Mouse (Mus musculus) liver, embryonic 11.5 days (tissue): ENCODE results near the gene Kcnh8. TPM values are rescaled to one million over a fixed set of nuclear protein-coding genes. Genes with fewer than 3 reads are reported as not detected.

Experiments used
- ATAC-seq: fragments of 200-750 bp; cut with Nextera tagmentation; replicated peaks from 2 replicates; pipeline ENCODE4 v1.8.0; 2017; ENCODE audit warnings: moderate number of reproducible peaks, mild to moderate bottlenecking, moderate TSS enrichment, moderate library complexity; ENCODE audit not compliant: low FRiP score
- DNase-seq: peaks from one replicate; pipeline ENCODE4 v3.0.0-alpha.2; 2017; ENCODE audit warnings: low spot score
- H3K27ac ChIP-seq: fragments of 300-500 bp; sonication (generic); 2 replicates; pipeline ENCODE4 v1.5.1; 2014; ENCODE audit warnings: mild to moderate bottlenecking, low read depth, low read length, control low read depth
- H3K27me3 ChIP-seq: fragments of 300-500 bp; sonication (generic); replicated peaks from 2 replicates; pipeline ENCODE4 v1.6.1; 2014; ENCODE audit warnings: low read length, mixed read lengths; ENCODE audit not compliant: control insufficient read depth, insufficient read depth
- H3K36me3 ChIP-seq: fragments of 300-500 bp; sonication (generic); 2 replicates; pipeline ENCODE4 v1.6.1; 2014; ENCODE audit warnings: mild to moderate bottlenecking, low read length, moderate library complexity, mixed read lengths; ENCODE audit not compliant: control insufficient read depth, insufficient read depth
- H3K4me1 ChIP-seq: fragments of 300-500 bp; sonication (generic); replicated peaks from 2 replicates; pipeline ENCODE4 v1.6.1; 2014; ENCODE audit warnings: low read length, mixed read lengths; ENCODE audit not compliant: control insufficient read depth, insufficient read depth
- H3K4me2 ChIP-seq: fragments of 300-500 bp; sonication (generic); 2 replicates; pipeline ENCODE4 v1.6.1; 2014; ENCODE audit warnings: mild to moderate bottlenecking, control low read depth, moderate library complexity
- H3K4me3 ChIP-seq: fragments of 300-500 bp; sonication (generic); 2 replicates; pipeline ENCODE4 v1.5.1; 2014; ENCODE audit warnings: low read depth, low read length, control low read depth
- H3K9ac ChIP-seq: fragments of 300-500 bp; sonication (generic); 2 replicates; pipeline ENCODE4 v1.6.1; 2014; ENCODE audit warnings: low read depth, low read length, control low read depth
- H3K9me3 ChIP-seq: fragments of 300-500 bp; sonication (generic); 2 replicates; pipeline ENCODE4 v1.6.1; 2016; ENCODE audit warnings: low read length, inconsistent platforms, mixed read lengths; ENCODE audit not compliant: control insufficient read depth
- WGBS: fragments of 180-500 bp; shearing (Covaris S2); extraction: QIAGEN DNeasy Blood & Tissue Kit; methylation state at CpG from one replicate; pipeline ENCODE4 v1.1.7; 2014; 5-methylcytosine and 5-hydroxymethylcytosine counted together
- polyA plus RNA-seq: library from polyadenylated mRNA; unstranded; fragments of >200 nt; fragmentation: Nextera tagmentation; extraction: Ambion mirVana; gene quantifications from 2 replicates; pipeline ENCODE4 v1.2.1, GENCODE M21; 2014

Gene Kcnh8
- polyA plus RNA-seq = 0.04 TPM in 1 of 2 replicates, not detected in the other

DNA sequence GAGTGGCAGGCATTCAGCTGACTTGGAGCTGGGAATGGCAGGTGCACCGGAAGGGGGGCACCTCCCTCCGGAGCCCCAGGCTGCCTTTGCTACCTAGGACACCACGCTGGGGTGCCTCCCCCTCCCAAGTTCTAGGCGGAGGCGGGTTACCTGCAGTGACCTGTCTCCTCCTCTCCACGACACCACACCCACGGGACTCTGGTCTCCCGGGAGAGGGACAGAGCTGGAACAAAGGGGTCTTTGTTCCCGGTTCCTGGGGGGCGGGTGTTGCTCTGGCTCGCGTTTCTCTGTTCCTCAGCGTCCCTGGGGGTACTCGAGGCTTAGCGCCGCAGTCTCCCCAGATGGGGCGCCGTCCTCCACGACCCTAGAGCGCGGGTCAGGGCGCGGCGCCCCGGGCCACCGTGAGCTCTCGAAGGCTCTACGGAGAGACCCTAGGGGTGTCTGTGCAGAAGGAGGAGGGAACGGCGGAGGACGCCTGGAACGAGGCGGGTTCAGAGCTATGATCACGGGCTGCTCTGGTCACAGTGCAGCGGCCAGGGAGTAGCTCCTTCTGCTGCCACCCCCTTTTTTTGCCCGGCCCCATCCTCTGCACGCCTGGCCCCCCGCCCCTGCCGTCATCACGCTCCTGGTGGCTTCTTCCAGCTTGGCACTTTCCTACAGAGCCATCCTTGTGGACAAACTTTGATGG lies at the start of gene Kcnh8:
Gene Kcnh8 (plus strand): TSS at position 617 of the 688 bp plus-strand sequence.
- ATAC-seq (0 out of 2 replicates have a peak, but pooled peaks have one; percentile 41), DNase-seq (peak; percentile 29)
- Histone ChIP-seq H3K4me3 (peak within 1 kb of the TSS; percentile 43), H3K4me1 (no peaks in the 10 kb centered on the region), H3K36me3 (no peaks in the 10 kb centered on the region), H3K4me2 (peak within 1 kb of the TSS; percentile 71), H3K27me3 (peaks cover 38% of the 10 kb centered on the region), H3K9ac (no peak within 1 kb of the TSS), H3K9me3 (no peaks in the 10 kb centered on the region), H3K27ac (no peak within 1 kb of the TSS)
- WGBS = 3% methylated on average over 40 of the region's 40 CpGs

DNA sequence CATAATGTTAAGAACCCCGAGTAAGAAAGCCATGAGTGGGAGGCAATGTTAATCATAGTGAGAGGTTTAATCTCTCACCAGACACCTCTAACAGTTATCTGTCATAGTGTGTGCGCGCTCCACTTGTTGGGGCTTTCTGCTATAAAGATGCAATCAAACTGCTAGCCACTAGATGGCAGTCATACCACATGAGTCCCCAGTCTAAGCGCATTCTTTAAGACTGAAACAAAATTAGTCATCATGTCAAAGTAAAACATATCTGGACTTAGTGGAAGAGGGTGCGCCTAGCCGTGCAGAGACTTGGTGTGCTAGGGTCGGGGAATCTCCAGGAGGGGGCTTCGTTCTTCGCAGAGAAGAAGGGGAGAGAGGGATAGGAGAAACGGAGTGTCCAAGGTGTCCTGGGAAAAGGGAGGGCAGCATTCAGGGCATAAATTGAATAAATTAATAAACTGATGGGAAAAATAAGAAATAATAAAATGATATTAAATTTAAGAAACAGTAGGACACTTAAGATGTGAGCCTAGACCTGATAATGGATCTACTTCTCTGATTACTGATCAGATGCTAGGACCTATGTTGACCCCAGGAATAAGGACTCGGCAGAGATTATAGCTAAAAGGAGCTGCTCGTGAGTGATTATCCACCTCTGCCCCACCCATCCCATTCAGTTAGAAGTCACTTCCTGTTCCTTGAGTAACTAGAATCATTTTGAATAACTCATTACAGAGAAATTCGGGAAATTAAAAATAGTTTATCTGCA lies 42.4 kb upstream of the Kcnh8 start:
- no peaks in the 10 kb centered on the region for H3K4me1 ChIP-seq
- H3K27me3 ChIP-seq = no peaks in the 10 kb centered on the region
- ATAC-seq (peak; percentile 47; the same call in 1 of the 2 replicates), DNase-seq (peak; percentile 34)
- 30% methylated on average over 13 of the region's 13 CpGs for WGBS
- H3K27ac ChIP-seq = no peak overlapping the region
- H3K4me2 ChIP-seq = no peak overlapping the region
- H3K4me3 ChIP-seq = no peak overlapping the region
- no peaks in the 10 kb centered on the region for H3K9me3 ChIP-seq
- no peak overlapping the region for H3K9ac ChIP-seq
- no peaks in the 10 kb centered on the region for H3K36me3 ChIP-seq

DNA sequence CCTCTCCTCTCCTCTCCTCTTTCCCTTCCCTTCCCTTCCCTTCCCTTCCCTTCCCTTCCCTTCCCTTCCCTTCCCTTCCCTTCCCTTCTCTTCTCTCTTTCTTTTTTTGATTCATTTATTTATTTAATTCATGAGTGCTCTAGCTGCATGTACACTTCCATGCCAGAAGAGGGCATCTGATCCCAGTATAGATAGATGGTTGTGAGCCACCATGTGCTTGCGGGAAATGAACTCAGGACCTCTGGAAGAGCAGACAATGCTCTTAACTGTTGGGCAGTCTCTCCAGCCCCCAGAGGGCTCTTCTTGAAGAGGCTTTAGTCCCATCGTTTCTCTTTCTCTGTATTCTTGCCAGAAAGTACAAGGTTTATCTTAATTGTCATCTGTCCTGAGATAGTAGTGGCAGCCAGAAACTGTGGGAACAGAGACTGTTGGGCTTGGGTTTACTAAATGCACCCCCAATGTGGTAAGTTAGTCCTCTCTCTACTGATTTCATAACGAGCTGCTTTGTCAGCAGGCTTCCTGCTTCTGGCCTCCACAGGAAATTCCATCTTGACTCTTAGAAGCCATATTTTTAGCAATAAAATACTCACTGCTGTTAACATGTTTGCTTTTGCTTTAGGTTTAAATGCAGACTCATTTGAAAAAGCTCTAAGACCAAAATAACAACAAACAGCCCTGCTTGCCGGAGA lies 36.9 kb upstream of the Kcnh8 start:
- Histone ChIP-seq H3K9me3 (no peaks in the 10 kb centered on the region), H3K4me2 (no peak overlapping the region), H3K9ac (no peak overlapping the region), H3K4me1 (no peaks in the 10 kb centered on the region), H3K27me3 (no peaks in the 10 kb centered on the region), H3K36me3 (no peaks in the 10 kb centered on the region), H3K4me3 (no peak overlapping the region), H3K27ac (no peak overlapping the region)
- DNase-seq (no peak), ATAC-seq (no peak)
- WGBS = 41% methylated on average over 4 of the region's 4 CpGs

DNA sequence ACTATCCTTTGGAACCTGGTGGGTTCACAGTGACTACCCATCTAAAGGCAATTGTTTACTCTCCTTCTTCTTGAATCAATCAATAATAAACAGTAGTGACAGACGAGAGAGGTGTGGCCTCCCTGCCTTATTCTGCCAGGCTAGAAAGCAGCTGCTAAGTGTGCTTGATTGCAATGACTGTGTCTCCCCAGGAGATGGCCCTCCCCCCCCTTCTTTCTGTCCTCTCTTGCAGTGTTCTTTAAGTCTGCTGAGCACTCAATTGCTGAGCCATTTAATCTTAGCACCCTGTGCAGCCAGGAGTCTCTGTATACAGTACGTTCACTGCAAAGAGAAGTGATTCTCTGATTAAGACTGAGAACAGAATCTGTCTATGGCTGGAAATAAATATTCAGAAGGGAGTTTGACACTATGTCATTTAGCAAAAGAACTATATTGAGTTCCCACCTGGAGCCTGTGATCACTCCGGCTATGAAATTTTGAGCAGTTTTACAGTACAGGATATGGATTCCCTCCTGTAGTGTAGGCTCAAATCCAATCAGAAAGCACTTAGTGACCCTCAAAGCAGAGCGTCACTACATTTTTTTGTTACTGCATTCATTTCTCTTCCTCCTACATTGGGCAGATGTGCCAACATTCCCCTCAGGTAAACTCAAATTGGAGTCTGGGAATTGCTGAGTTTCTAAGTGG lies 32.8 kb upstream of the Kcnh8 start:
- Histone ChIP-seq H3K9me3 (no peaks in the 10 kb centered on the region), H3K27ac (no peak overlapping the region), H3K9ac (no peak overlapping the region), H3K4me3 (no peak overlapping the region), H3K27me3 (no peaks in the 10 kb centered on the region), H3K4me2 (no peak overlapping the region), H3K4me1 (no peaks in the 10 kb centered on the region), H3K36me3 (no peaks in the 10 kb centered on the region)
- no peak for ATAC-seq
- 79% methylated on average over 4 of the region's 4 CpGs for WGBS
- no peak for DNase-seq

DNA sequence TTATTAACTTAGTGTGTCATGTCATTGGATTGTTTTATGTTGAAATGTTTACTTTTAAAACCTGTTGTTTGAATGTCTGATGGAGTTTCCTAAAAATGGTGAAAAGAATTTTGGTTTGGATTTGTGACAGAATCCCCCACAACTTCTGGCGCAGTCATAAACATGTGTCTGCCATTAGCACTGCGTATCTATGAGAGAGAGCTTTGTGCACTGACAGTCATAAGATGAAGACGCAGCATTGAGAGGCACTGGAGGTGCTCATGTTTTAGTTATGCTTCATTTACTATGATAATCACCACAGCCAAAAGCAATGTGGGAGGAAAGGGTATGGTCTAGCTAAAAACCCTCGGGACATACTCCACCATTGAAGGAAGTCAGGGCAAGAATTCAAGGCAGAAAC lies 30.3 kb upstream of the Kcnh8 start:
- 78% methylated on average over 4 of the region's 4 CpGs for WGBS
- Histone ChIP-seq H3K27ac (no peak overlapping the region), H3K36me3 (no peaks in the 10 kb centered on the region), H3K4me2 (no peak overlapping the region), H3K4me3 (no peak overlapping the region), H3K9me3 (no peaks in the 10 kb centered on the region), H3K27me3 (no peaks in the 10 kb centered on the region), H3K4me1 (no peaks in the 10 kb centered on the region), H3K9ac (no peak overlapping the region)
- DNase-seq (no peak), ATAC-seq (no peak)

DNA sequence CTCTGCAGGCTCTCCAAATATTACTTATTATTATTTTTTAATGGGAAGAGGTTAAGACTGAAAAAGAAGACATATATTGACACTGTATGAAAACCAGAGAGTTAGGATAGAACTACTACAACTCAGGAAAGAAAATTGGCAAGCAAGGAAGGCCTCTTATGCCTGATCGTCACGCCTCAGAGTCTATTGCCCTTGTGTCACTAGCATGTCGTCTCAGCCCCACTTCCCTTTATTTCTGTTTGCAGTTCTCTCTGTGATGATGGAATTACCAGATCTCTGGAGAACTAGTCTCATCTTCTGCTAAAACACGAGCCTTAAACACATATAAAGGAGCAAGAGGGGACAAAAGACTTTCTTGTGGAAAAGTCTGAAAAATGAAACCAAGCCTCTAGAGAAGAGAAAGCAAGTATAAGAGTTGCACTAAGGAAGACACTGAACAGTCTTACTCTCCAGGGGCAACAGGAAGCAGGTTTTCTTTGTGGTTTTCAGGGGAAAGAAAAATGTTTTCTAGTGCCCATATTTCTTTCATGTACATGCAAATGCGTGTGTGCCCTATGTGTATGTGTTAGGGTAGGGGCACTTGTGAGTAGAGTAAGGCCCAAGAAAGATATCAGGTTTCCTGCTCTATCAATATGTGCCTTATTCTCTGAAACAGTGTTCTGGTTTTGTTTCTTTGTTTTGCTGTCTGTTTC lies 10.9 kb upstream of the Kcnh8 start:
- DNase-seq (no peak), ATAC-seq (no peak)
- no peak overlapping the region for H3K4me3 ChIP-seq
- H3K36me3 ChIP-seq = no peaks in the 10 kb centered on the region
- H3K9ac ChIP-seq = no peak overlapping the region
- no peaks in the 10 kb centered on the region for H3K9me3 ChIP-seq
- 57% methylated on average over 5 of the region's 5 CpGs for WGBS
- no peak overlapping the region for H3K4me2 ChIP-seq
- H3K27me3 ChIP-seq = no peaks in the 10 kb centered on the region
- H3K27ac ChIP-seq = no peak overlapping the region
- H3K4me1 ChIP-seq = no peaks in the 10 kb centered on the region

DNA sequence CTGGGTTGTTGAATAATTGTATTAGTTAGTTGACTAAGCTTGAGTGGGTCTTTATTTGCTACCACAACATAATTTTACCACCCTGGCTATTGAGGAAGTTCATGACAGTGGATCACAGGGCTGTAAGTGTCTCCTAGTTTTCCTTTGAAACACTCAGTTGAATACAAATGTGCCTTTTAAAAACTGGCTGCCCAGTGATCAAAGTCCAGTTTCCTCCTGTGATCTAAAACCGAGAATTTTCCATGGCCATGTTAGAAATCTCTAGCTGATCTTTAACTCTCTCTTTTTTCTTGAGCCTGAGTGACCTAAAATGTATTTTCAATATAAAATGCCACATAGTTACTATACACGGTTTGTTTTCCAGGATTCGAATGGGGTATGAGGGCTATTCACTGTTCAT lies 3.4 kb upstream of the Kcnh8 start:
- Histone ChIP-seq H3K4me3 (no peak overlapping the region), H3K27ac (no peak overlapping the region), H3K27me3 (peaks cover 36% of the 10 kb centered on the region), H3K4me1 (no peaks in the 10 kb centered on the region), H3K9me3 (no peaks in the 10 kb centered on the region), H3K4me2 (no peak overlapping the region), H3K36me3 (no peaks in the 10 kb centered on the region), H3K9ac (no peak overlapping the region)
- WGBS = 74% methylated on average over 3 of the region's 3 CpGs
- no peak for DNase-seq
- ATAC-seq = no peak

DNA sequence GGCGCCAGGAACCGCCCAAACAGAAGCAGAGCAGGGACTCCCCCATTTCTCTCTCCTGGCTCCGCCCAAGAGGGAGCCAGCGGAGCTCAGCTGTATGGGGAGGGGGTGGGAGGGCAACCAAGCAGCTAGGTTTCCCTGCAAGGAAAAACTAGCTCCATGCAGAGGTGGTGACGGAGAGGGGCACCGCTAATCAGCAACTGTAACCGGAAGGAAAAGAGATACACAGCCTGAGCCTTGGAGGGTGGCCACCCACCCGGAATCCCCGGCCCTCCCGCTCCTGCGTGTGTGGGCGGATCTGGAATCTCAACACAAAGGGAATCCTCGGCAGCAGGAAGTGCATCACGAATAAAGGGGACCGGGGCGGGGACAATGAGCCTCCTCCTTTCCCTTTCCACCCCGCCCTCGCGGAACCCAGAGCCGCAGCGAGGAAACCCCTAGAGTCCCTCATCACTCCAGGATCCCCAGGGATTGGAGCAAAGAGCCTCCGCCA lies 1.6 kb upstream of the Kcnh8 start:
- Histone ChIP-seq H3K27me3 (peaks cover 38% of the 10 kb centered on the region), H3K4me2 (peak overlapping the region; percentile 71), H3K4me1 (no peaks in the 10 kb centered on the region), H3K9me3 (no peaks in the 10 kb centered on the region), H3K4me3 (peak overlapping the region; percentile 43), H3K27ac (no peak overlapping the region), H3K36me3 (no peaks in the 10 kb centered on the region), H3K9ac (no peak overlapping the region)
- ATAC-seq = peak; percentile 72
- DNase-seq = peak; percentile 47
- WGBS = under 1% methylated on average over 22 of the region's 22 CpGs
